Mouse (Mus musculus) CH12.LX (cell line): ENCODE data around the gene Ralbp1. TPM values are rescaled to one million over a fixed set of nuclear protein-coding genes. Genes with fewer than 3 reads are reported as not detected.
A peak's percentile ranks its signal among the peaks of the same experiment; 100 is the strongest.

Experiments
- DNase-seq: peaks from one replicate; pipeline ENCODE4 v3.0.0-alpha.2; 2013; ENCODE audit errors: extremely low read depth
- H3K27ac ChIP-seq: 2 replicates; pipeline ENCODE4 v1.5.1; 2012; ENCODE audit warnings: low read depth, mild to moderate bottlenecking, control low read depth, moderate library complexity; ENCODE audit not compliant: insufficient read depth
- H3K27me3 ChIP-seq: replicated peaks from 2 replicates; pipeline ENCODE3; 2012; ENCODE audit warnings: inconsistent platforms
- H3K36me3 ChIP-seq, 2 experiments: replicated peaks in 1 of 2; 2 replicates each; pipeline versions ENCODE3 to v1.6.1; 2012; ENCODE audit warnings: inconsistent platforms in 1 of 2, low read length in 1 of 2, mild to moderate bottlenecking in 1 of 2, mixed read lengths in 1 of 2, moderate library complexity in 1 of 2; ENCODE audit not compliant: control insufficient read depth in 1 of 2, insufficient read depth in 1 of 2
- H3K4me1 ChIP-seq, 2 experiments: 2 replicates each; pipeline ENCODE4 v1.6.1; 2012; ENCODE audit warnings: inconsistent platforms in 1 of 2, moderate library complexity in 1 of 2; ENCODE audit not compliant: insufficient read depth in 2 of 2, control insufficient read depth in 1 of 2
- H3K4me2 ChIP-seq: 2 replicates; pipeline ENCODE4 v1.6.1; 2012; ENCODE audit warnings: low read depth, mild to moderate bottlenecking, control low read depth; ENCODE audit not compliant: poor library complexity, insufficient read depth, severe bottlenecking
- H3K4me3 ChIP-seq, 3 experiments: fragments of 150-350 bp in 1 of 3; sonication (generic) in 1 of 3; replicated peaks in 1 of 3; 2 replicates each; pipeline versions ENCODE3 to v1.5.1; 2011 to 2012; ENCODE audit warnings: low read depth in 2 of 3, low read length in 2 of 3, mild to moderate bottlenecking in 2 of 3, moderate library complexity in 2 of 3, control low read depth in 1 of 3, improper control_type of control experiment in 1 of 3, inconsistent platforms in 1 of 3, mixed read lengths in 1 of 3; ENCODE audit not compliant: poor library complexity in 1 of 3
- H3K79me2 ChIP-seq: replicated peaks from 2 replicates; pipeline ENCODE4 v1.6.1; 2012; ENCODE audit warnings: mild to moderate bottlenecking, moderate library complexity; ENCODE audit not compliant: control insufficient read depth, poor library complexity, insufficient read depth, severe bottlenecking; ENCODE audit errors: extremely low read depth
- H3K9ac ChIP-seq: 2 replicates; pipeline ENCODE4 v1.6.1; 2012; ENCODE audit warnings: low read depth, mild to moderate bottlenecking, control low read depth, moderate library complexity; ENCODE audit not compliant: insufficient read depth
- H3K9me3 ChIP-seq: replicated peaks from 2 replicates; pipeline ENCODE3; 2012; ENCODE audit warnings: low read length, inconsistent platforms, mixed read lengths
- BHLHE40 ChIP-seq: IDR thresholded peaks from 2 replicates; pipeline ENCODE4 v1.6.1; 2011; ENCODE audit warnings: mild to moderate bottlenecking, low read depth, low read length, improper control_type of control experiment
- CHD1 ChIP-seq: IDR thresholded peaks from 2 replicates; pipeline ENCODE4 v1.6.1; 2012; ENCODE audit warnings: low read depth, low read length, improper control_type of control experiment, inconsistent platforms
- E2F4 ChIP-seq: IDR thresholded peaks from 2 replicates; pipeline ENCODE4 v1.6.1; 2011; ENCODE audit warnings: low read depth, low read length, improper control_type of control experiment; ENCODE audit not compliant: insufficient replicate concordance
- ELF1 ChIP-seq: IDR thresholded peaks from 2 replicates; pipeline ENCODE4 v1.6.1; 2014; ENCODE audit warnings: low read depth, mild to moderate bottlenecking, inconsistent platforms, low read length, improper control_type of control experiment
- GABPA ChIP-seq: IDR thresholded peaks from 2 replicates; pipeline ENCODE4 v1.6.1; 2012; ENCODE audit warnings: low read depth, low read length, improper control_type of control experiment, inconsistent platforms; ENCODE audit not compliant: insufficient replicate concordance
- HCFC1 ChIP-seq: IDR thresholded peaks from 2 replicates; pipeline ENCODE4 v1.6.1; 2012; ENCODE audit warnings: low read depth, mild to moderate bottlenecking, inconsistent platforms, low read length, improper control_type of control experiment
- IRF4 ChIP-seq: IDR thresholded peaks from 2 replicates; pipeline ENCODE4 v1.6.1; 2014; ENCODE audit warnings: low read depth, mild to moderate bottlenecking, inconsistent platforms, low read length, improper control_type of control experiment
- JUN ChIP-seq: IDR thresholded peaks from 2 replicates; pipeline ENCODE4 v1.6.1; 2011; ENCODE audit warnings: low read depth, mild to moderate bottlenecking, low read length, improper control_type of control experiment, moderate library complexity; ENCODE audit not compliant: insufficient read depth
- MAX ChIP-seq: IDR thresholded peaks from 2 replicates; pipeline ENCODE4 v1.6.1; 2011; ENCODE audit warnings: low read length, improper control_type of control experiment
- MAZ ChIP-seq: IDR thresholded peaks from 2 replicates; pipeline ENCODE4 v1.6.1; 2012; ENCODE audit warnings: low read depth, mild to moderate bottlenecking, inconsistent platforms, low read length, improper control_type of control experiment, moderate library complexity
- MEF2A ChIP-seq: IDR thresholded peaks from 2 replicates; pipeline ENCODE4 v1.6.1; 2014; ENCODE audit warnings: low read depth, mild to moderate bottlenecking, inconsistent platforms, low read length, improper control_type of control experiment, borderline replicate concordance
- MXI1 ChIP-seq: IDR thresholded peaks from 2 replicates; pipeline ENCODE4 v1.6.1; 2011; ENCODE audit warnings: mild to moderate bottlenecking, low read depth, low read length, improper control_type of control experiment
- MYC ChIP-seq: IDR thresholded peaks from 2 replicates; pipeline ENCODE4 v1.6.1; 2011; ENCODE audit warnings: low read depth, mild to moderate bottlenecking, improper control_type of control experiment, low read length
- NELFE ChIP-seq: IDR thresholded peaks from 2 replicates; pipeline ENCODE4 v1.6.1; 2011; ENCODE audit warnings: low read depth, low read length, improper control_type of control experiment
- NRF1 ChIP-seq: IDR thresholded peaks from 2 replicates; pipeline ENCODE4 v1.6.1; 2014; ENCODE audit warnings: low read depth, mild to moderate bottlenecking, inconsistent platforms, low read length, improper control_type of control experiment, moderate library complexity
- PAX5 ChIP-seq: IDR thresholded peaks from 2 replicates; pipeline ENCODE4 v1.6.1; 2012; ENCODE audit warnings: low read length, inconsistent platforms, mixed read lengths
- POLR2A ChIP-seq: IDR thresholded peaks from 2 replicates; pipeline ENCODE4 v1.6.1; 2011; ENCODE audit warnings: low read depth, mild to moderate bottlenecking, improper control_type of control experiment, low read length
- POLR2AphosphoS2 ChIP-seq: IDR thresholded peaks from 2 replicates; pipeline ENCODE4 v1.6.1; 2011; ENCODE audit warnings: low read depth, low read length, improper control_type of control experiment
- RAD21 ChIP-seq: IDR thresholded peaks from 2 replicates; pipeline ENCODE4 v1.6.1; 2011; ENCODE audit warnings: low read depth, mild to moderate bottlenecking, low read length, improper control_type of control experiment, moderate library complexity
- RCOR1 ChIP-seq: conservative IDR thresholded peaks from 2 replicates; pipeline ENCODE4 v1.6.1; 2012; ENCODE audit warnings: low read depth, mild to moderate bottlenecking, inconsistent platforms, low read length, improper control_type of control experiment
- SIN3A ChIP-seq: IDR thresholded peaks from 2 replicates; pipeline ENCODE4 v1.6.1; 2012; ENCODE audit warnings: low read length, improper control_type of control experiment, inconsistent platforms
- SMC3 ChIP-seq: IDR thresholded peaks from 2 replicates; pipeline ENCODE4 v1.6.1; 2011; ENCODE audit warnings: low read depth, low read length, improper control_type of control experiment
- TCF12 ChIP-seq: IDR thresholded peaks from 2 replicates; pipeline ENCODE4 v1.6.1; 2014; ENCODE audit warnings: low read depth, mild to moderate bottlenecking, inconsistent platforms, low read length, improper control_type of control experiment
- UBTF ChIP-seq: IDR thresholded peaks from 2 replicates; pipeline ENCODE4 v1.6.1; 2012; ENCODE audit warnings: low read depth, mild to moderate bottlenecking, inconsistent platforms, low read length, improper control_type of control experiment, moderate library complexity
- USF1 ChIP-seq: IDR thresholded peaks from 2 replicates; pipeline ENCODE4 v1.6.1; 2014; ENCODE audit warnings: low read depth, mild to moderate bottlenecking, inconsistent platforms, low read length, improper control_type of control experiment
- ZKSCAN1 ChIP-seq: IDR thresholded peaks from 2 replicates; pipeline ENCODE4 v1.6.1; 2012; ENCODE audit warnings: low read depth, inconsistent platforms, low read length, improper control_type of control experiment, borderline replicate concordance
- ZMIZ1 ChIP-seq: IDR thresholded peaks from 2 replicates; pipeline ENCODE4 v1.6.1; 2012; ENCODE audit warnings: low read depth, mild to moderate bottlenecking, inconsistent platforms, low read length, improper control_type of control experiment
- dilution Hi-C: fragments of 300-500 bp; cut with MboI; formaldehyde crosslinking; loops from 2 replicates; pipeline ENCODE4 v1.14.3; 2020; ENCODE audit warnings: low sequenced_read_pairs; ENCODE audit not compliant: extremely low pct_unique_long_range_greater_than_20kb, extremely low pct_ligation_motif_present
- in situ Hi-C: fragments of 300-500 bp; cut with MboI; formaldehyde crosslinking; loops from 3 replicates; pipeline ENCODE4 v1.14.3; 2019; ENCODE audit warnings: low sequenced_read_pairs, low pct_ligation_motif_present, low pct_unique_long_range_greater_than_20kb, mixed read lengths
- polyA plus RNA-seq: library from polyadenylated mRNA; unstranded; fragments of >175 nt; gene quantifications from 2 replicates; pipeline ENCODE4 v1.2.1, GENCODE M21; 2012; ENCODE audit warnings: low read depth; ENCODE audit not compliant: insufficient read length
- total RNA-seq, 2 experiments: library from RNA; depleted of rRNA; stranded (reverse); fragments of 300-350 nt in 1 of 2; fragments of >200 nt in 1 of 2; gene quantifications; 2 replicates each; pipeline ENCODE4 v1.2.3; 2012 to 2014

Ralbp1 gene
- total and polyA plus RNA-seq, 3 experiments = 25.3 to 27.2 (median 26.5) TPM

DNA sequence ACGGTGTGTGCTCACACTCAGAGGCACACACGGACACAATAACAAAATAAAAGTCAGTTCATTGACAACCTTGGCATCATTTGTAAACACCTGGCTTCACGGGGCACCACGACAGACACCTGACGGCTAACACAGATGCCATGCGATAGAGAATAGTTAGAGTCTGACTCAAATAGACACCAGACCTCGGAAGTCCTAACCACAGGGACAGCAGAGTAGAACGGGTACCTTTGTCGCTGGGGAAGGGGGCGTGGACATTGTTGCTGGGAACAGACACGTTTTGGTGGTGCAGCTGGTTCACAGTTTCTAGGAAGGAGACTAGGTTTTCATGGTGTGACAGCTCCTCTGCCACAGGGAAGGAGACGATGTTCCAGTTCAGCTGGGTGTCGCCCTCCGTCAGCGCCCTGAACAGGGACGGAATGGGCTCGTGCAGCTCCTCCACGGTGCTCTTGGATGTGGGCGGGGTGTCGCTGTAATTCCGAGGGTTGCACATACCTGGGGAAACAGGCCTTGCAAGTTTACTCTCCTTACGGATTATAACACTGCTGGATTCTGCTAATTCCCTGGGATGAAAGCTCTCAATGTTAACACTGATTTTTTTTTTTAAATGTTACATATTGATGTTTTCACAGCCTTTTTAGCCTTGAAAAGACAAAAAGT is 43.9 kb upstream of the Ralbp1 start (continued):
- TF ChIP-seq USF1 (no peak), MAZ (no peak), CHD1 (no peak), BHLHE40 (peak; percentile 89), MYC (peak; percentile 60; the same call in 1 of the 2 replicates), ZKSCAN1 (no peak), MEF2A (peak; percentile 61; the same call in 1 of the 2 replicates)
- TF ChIP-seq, all 38 proteins: peak for 15

DNA sequence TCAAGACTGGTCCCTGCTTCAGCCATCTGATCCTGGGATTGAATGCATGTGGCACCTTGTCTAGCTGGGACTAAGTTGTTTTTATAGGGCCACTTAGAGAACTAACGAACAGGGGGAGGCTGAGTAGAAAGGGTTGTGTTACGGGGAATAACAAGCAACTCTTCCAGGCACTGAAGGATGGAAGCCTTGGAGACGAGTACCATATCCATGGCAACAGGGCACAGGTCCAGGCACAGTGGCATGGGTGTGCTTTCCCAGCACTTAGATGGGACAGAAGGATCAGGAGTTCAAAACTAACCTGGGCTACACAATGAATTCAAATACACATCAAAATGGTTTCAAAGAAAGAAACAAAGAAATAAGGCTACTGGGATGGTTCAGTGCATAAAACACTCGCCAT is 41.5 kb upstream of the Ralbp1 start:
- TF ChIP-seq UBTF (no peak), MAZ (no peak), POLR2AphosphoS2 (no peak), HCFC1 (no peak), MAX (no peak), SMC3 (no peak), POLR2A (no peak), CHD1 (no peak), ELF1 (no peak), MXI1 (no peak), PAX5 (no peak), JUN (no peak)
- Histone ChIP-seq H3K36me3 (peaks cover 27 to 49% of the 10 kb centered on the region in 2 experiments), H3K4me1 (peaks cover 11 to 12% of the 10 kb centered on the region in 2 experiments), H3K9ac (no peak overlapping the region), H3K9me3 (no peaks in the 10 kb centered on the region), H3K4me3 (no peak overlapping the region), H3K27ac (no peak overlapping the region), H3K79me2 (no peaks in the 10 kb centered on the region), H3K4me2 (no peak overlapping the region), H3K27me3 (no peaks in the 10 kb centered on the region)
- DNase-seq = no peak
- in situ Hi-C loops = no loop called here
- dilution Hi-C loops = no loop called here

GRCm38 (mm10) chr17:65924218-65924617 is 38.6 kb upstream of the Ralbp1 start:
- Histone ChIP-seq H3K4me3 (no peak overlapping the region), H3K27me3 (no peaks in the 10 kb centered on the region), H3K27ac (no peak overlapping the region), H3K4me2 (no peak overlapping the region), H3K36me3 (peaks cover 29 to 46% of the 10 kb centered on the region in 2 experiments), H3K9me3 (no peaks in the 10 kb centered on the region), H3K9ac (no peak overlapping the region), H3K4me1 (peaks cover 2 to 5% of the 10 kb centered on the region in 2 experiments), H3K79me2 (no peaks in the 10 kb centered on the region)
- TF ChIP-seq PAX5 (no peak), ZMIZ1 (no peak), GABPA (no peak), USF1 (no peak), E2F4 (no peak), ZKSCAN1 (no peak), HCFC1 (no peak), TCF12 (no peak), RAD21 (no peak), SIN3A (no peak), NRF1 (no peak), MYC (no peak), RCOR1 (no peak), NELFE (no peak), IRF4 (no peak)
- in situ Hi-C loops = no loop called here
- dilution Hi-C loops = no loop called here
- no peak for DNase-seq
